Mouse (Mus musculus) spleen, postnatal 36 days (tissue): Measurements from ENCODE around the gene Zfp747.
"Not testable (repeated sequence)": the region's sequence is repeated elsewhere in the genome, so short reads cannot be mapped to it uniquely, and the experiment has no call there.

Experiments used
- DNase-seq, 2 experiments: peaks; one replicate each; pipeline ENCODE4 v3.0.0; 2022; ENCODE audit warnings: low spot score in 2 of 2, mixed read lengths in 1 of 2

The Zfp747 gene

DNA sequence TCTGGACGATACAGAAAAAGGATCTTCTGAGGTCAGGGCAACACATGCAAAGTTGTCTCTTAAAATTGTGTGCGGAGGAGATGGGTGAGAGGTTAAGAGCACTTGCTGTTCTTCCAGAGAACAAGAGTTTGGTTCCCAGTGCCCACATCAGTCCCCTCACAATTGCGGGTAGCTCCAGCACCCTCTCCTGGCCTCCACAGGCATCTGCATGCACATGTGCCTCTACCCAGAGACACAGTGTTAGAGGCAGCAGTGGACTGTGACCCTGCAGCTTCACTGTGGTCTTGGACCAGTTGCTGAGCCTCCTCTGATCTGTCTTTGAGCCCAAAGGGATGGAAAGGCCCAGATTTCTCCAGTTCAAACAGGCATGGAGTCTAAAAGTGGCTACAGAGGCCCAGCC is 4.0 kb downstream of the Zfp747 start:
- DNase-seq = not testable (repeated sequence)

DNA sequence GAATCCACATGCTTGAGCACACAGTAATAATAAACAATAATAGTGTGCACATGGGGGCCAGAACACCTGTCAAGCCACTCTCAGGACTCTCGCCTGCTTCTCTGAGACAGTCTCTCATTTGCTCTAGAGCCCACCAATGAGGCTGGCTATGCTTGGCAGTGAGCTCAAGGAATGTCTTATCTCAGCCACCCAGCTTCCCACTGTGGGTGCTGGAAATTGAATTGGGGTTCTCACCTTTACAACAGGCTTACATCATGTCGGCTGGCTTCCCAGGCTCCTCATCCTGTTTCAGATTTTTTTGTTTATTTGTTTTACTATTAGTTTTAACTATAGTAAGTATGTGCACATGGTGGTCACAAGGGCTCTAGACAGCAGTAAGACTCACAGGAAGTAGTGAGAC is 4.6 kb downstream of the Zfp747 start:
- DNase-seq = no peak

DNA sequence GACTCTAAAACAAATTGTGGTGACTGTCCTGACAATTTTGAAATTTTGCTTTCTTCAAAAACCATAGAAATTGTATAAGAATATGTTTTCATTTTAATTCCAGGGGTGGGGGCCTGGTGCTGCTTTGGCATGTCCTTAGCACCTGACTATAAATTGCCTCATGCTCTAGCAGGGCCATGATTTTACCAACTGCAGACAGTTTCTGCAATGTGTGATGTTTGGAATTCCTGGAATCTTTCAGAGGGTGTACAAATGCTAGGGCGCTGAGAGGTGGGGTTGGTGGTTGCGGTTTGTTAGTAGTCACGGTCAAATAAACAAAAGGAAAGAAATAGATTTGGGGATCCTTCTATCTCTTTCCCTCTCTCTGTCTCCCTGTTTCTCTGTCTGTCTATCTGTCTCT is 9.6 kb downstream of the Zfp747 start:
- no peak for DNase-seq

DNA sequence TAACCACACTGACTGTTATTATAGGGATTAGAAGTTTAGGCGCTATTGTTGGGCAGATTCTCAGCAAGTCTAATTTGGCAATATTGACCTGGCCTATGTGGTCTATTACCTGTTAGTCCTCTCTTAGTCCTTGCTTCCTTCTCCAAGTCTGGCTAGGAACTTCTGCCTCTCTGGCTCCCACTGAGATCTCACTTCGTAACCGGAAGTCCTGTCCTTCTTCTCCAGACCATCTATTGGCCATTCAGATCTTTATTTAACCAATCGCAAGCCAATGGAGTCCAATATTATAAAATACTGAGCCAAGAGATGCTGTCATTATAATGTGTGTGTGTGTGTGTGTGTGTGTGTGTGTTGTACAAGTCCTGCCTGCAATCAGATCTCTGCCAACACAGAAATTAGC is 11.7 kb downstream of the Zfp747 start:
- no peak for DNase-seq

DNA sequence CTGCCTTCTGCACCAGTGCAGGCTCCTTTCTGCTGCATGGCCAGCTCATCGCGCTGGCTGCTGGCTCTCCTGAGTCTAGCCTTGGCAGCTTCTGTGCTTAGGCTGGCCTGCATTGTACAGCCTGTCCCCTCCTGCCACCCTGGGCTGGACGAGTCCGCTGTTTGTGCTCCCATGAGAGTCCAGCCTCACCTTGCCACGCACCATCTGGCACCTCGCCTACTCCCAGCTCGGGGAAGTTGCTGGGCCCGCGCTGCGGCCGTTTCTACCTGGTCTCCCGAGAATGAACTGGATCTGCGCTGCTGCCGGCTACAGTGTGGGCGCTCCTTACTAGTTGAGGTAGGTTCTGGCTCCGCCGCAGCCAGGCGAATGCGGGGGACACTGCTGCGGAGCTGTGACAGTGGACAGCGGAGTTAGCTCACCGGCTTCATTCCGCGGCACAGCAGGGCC is 12.4 kb downstream of the Zfp747 start:
- no peak for DNase-seq

DNA sequence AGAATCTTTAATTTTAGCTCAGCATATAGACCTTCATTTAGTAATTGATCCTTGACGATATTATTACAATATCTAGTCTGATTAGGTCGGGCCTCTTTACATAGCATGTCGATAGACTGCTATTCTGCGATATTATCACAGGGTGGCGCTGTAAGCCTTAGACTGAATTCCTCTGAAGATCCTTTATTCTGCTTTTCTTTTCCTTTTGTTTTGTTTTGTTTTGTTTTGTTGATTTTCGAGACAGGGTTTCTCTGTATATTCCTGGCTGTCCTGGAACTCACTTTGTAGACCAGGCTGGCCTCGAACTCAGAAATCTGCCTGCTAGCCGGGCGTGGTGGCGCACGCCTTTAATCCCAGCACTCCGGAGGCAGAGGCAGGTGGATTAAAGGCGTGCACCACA is 13.4 kb downstream of the Zfp747 start:
- peak; percentile 26 to 36 for DNase-seq

DNA sequence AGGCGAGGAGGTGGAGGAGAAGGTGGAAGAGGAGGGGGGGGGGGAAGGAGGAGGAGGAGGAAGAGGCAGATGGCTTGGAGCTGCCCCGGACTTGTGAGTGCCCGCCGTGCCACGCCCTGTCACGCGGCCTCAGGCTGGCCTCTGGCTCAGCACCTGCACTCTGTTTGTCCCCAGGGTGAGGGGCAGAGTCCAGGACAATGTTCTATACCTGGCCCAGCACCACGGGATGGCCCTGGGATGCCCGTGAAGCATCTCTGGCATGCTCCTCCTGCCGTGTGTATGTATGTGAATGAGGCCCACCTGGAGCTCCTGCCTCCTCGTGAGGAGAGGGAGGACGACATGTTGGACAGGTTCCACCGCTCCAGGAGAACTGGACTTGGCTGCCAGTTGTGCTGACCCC is 14.4 kb downstream of the Zfp747 start:
- no peak for DNase-seq

DNA sequence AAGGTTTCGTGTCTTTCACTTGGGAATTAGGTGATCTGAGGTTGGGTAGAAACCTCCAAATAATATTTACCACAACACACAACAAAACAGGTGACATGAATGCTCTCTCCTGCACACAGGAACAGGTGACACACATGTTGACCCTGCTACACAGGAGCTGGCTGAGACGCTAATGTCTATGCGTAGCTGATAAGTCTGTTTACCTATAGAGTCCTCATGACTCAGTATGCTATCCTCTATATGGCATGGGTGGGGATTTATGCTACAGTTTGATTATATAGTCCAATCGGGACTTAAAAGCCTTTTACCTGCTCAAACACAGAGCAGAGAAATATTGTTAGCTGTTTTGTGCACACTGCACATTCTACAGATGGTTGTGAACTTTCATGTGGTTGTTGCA is 15.6 kb downstream of the Zfp747 start:
- DNase-seq = no peak

DNA sequence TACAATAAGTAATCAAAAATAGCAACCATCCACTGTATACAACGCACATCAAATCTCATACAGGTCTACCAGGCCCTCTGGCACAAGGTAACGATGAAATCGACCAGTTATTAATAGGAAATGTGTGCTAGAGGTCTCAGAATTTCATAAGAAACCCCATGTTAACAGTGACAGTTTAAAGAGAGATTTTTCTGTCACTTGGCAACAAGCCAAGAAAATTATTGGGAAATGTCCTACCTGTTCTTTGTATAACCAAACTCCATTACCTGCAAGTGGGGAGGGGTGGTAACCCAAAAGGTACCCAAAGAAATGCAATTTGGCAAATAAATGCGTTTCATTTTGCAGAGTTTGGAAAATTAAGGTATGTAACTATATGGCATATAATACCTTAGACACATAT is 17.4 kb downstream of the Zfp747 start:
- no peak for DNase-seq

DNA sequence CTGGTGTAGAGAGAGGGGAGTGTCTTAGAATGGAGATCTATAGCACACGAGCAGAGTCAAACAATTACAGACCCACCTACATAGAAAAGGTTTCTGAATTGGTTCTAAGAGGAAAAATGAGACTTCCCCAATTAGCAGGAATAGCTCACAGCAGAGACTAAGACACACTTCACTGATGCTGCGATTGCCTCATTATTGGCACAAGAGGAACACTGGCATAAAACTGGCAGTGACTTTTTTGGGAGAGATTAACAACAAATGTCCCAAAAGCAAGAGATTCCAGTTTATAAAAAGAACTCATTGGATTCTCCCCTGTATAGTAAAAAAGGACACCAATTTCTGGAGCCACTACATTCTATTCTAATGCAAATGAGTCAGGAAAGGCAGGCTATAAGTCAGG is 18.0 kb downstream of the Zfp747 start:
- no peak for DNase-seq

DNA sequence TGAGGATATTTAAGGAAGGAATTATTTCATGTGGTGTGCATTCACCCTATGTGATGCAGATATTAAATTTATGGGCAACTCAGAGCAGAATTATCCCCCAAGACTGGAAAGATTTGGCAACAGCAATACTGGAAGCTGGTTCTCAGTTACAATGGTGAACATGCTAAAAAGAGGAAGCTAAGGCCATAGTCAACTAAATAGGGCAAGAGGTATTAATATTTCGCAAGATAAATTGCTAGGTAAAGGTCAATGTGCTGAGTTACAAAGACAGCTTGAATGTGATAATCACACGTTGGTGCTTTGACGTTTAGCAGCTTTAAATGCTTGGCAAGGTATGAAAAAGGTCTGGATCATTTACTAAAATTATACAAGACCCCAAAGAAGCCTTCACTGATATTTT is 20.1 kb downstream of the Zfp747 start:
- no peak for DNase-seq

DNA sequence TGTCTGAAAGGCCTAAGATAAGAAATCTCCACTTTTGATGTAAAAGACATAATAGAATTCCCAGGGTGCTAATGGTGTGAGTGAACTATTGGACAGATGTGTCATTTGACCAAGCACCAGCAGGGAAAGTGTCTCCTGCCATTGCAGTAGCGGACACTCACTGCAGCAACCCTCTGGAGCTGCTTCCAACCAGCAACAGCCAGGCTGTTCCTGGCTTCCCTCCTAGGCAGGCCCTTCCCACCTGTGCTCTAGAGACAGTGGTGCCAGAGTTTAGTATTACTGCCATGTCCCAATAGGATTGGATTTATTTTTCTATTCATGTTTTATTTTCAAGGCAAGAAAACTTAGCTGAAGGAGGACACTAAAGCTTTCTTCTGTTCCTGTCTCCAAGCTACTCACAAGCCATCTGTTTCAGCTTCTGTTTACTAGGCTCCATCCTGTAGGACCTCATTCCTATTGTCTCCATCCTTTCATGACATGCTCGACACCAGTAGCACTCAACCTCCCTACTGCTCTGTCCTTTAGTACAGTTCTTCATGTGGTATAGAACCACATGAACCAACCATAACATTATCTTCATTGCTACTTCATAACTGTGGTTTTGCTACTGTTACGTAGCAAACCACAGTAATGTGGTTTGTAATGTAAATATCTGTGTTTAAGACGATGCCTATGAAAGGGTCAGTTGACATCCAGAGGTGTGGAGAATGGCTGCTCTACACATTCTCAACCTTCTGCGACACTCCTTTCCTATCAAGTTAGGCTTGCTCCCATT is 24.4 kb downstream of the Zfp747 start:
- no peak for DNase-seq

DNA sequence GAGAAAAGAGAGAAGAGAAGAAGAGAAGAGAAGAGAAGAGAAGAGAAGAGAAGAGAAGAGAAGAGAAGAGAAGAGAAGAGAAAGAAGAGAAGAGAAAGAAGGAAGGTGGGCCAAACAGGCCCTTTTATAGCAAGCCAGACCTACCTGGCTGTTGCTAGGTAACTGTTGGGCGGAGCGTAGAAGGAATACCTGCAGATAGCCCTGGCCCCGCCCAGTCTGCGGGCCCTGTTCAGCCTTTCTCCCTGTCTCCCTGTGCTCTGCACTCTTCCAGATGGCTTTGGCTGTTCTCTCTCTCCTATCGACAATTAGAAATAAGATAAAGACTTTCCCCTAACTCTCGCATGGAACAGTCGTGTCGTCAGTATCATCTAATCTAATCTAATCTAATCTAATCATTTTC is 29.2 kb downstream of the Zfp747 start:
- DNase-seq = no peak

DNA sequence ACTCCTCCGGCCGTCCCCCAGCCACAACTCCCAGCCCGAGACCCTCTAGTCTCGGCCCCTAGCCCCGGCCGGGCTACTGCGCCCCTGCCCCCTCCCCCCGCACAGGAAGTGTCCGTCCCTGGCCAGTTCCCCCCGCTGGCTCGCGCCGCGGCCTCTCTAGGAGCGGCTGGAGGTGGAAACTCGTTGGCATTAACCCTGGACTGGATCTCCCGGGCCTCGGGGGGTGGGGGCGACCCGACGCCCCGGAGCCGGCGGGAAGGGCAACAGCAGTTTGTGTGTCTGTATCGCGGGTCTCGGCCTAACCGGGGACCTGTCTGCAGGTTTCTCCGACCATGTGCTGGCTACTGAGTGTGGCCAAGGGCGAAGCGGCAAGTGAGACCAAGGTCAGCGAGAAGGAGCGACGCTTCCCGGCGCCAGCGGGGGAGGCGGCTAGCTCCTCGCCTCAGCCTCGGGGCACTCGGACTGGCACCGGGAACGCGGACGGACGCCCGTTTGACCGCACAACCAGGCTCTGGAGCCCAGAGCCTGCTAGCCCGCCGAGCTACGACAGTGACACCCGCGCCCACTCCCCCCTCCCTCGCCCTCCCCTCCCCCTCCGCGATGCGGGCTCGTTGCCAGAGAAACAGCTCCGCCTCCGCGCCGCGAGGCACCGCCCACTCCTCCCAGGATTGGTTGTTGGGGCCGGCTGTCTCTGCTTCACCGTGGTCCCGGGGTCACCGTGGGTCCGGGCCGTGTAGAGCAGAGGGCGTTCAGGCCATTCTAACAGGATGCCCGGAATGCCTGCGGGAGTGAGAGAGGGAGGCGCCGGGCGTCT is 30.1 kb downstream of the Zfp747 start, which contains the start of gene Zfp768:
Gene Zfp768, minus strand, starts transcription at position 78 of the 814 bp plus-strand sequence.
- DNase-seq = peak; percentile 81 to 85

DNA sequence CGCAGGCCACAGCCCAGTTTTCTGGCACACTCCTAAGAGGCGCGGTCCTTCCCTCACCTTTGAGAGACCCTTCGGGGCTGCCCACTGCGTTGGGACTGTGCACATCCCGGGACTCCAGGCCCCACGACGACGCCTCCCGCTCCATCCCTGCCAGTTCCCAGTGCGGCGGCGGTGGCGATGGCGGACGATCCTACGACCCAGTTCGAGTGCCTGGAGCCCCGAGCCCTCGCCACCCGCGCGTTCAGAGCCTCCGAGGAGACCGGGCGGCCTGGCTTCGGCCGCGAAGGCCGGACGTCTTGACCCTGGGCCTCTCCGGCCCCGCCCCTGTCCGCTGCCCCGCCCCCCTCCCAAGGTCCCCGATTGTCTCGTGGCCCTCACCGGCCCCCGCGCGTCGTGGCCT is 30.8 kb downstream of the Zfp747 start:
- DNase-seq = no peak

DNA sequence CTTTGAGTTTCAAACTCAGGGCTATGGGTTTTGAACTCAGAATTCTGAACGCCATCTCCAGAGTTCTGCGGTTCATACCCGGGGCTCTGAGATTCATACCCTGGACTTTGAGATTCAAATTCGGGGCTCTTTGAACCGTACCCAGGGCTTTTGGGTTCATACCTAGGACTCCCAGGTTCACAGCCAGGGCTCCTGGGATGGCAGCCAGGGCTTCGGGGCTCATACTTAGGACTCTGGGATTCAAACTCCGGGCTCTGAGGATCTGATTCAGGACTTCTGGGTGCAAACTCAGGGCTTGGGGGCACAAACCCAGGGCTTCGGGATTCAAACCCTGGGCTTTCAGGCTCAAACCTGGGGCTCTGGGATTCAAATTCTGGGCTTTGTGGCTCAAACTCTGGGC is 31.5 kb downstream of the Zfp747 start:
- DNase-seq = no peak

DNA sequence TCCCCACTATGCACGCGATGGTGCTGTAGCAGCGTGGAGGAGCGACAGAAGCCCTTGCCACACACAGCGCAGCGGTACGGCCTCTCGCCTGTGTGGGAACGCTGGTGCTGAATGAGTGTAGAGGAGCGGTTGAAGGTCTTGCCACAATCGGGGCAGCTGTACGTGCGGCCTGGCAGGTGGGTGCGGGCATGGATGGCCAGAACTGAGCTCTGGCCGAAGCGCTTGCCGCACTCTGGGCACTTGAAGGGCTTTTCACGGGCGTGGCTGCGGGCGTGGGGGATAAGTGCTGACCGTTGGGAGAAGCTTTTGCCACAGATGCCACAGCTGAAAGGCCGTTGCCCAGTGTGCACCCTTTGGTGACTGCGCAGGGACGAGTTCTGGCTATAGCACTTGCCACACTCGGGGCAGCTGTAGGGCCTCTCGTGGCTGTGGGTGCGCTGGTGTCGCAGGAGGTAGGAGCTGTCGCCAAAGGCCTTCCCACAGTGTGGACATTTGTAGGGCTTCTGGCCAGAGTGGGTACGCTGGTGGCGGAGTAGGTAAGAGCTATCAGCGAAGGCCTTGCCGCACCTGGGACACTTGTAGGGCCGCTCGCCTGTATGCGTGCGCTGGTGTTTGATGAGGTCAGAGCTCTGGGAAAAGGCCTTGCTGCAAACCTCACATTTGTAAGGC is 32.4 kb downstream of the Zfp747 start:
- DNase-seq = no peak

DNA sequence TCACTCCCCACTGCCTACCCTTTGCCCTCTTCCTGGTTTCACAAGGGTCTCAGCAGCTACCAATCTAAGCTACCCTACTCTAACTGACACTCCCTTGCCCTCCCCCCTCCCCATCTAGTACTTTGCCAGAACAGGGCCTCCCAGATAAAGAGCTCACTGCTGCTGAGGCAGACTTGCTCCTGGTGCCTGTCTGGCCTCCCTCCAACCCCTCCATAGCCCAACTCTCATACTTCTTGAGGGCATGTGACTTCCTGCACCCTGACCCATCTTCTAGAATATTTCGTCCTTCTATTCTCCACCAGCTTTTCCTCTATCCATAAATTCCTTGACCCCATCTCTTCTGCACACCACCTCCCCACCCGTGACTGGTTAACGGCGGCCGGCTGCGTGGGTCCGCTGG is 33.0 kb downstream of the Zfp747 start:
- DNase-seq = no peak

DNA sequence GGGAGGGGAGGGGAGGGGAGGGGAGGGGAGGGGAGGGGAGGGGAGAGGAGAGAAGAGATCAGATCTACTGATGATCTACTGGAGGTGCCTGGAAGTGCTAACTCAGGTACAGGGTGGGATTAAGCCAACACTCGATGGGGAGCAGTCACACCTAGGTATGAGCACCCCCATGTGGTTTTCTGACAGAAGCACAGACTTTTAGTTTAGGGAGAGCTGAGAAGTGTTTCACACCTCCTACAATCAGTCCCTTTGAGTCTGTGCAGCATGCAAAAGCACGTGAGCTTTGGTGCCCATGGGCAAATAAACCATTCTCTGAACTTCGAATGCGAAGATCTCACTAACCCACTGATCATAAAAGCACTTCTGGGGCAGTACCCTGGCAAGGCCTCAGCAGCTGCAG is 33.5 kb downstream of the Zfp747 start:
- DNase-seq = peak in 1 of 2 experiments; percentile 18

DNA sequence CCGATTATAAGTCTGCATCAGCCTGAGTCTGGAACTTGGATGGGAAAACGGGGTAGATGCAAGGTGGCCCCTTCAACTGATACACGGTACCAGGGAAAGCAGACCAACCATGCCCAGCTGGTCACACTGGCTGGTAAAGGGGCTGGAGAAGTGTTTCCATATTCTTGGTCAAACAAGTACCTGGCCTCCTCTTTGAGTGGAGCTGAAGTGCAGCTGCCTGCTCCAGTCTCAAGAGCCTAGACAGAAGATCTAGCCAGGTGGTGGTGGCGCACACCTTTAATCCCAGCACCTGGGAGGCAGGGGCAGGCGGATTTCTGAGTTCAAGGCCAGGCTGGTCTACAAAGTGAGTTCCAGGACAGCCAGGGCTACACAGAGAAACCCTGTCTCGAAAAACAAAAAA is 34.0 kb downstream of the Zfp747 start:
- not testable (repeated sequence) for DNase-seq

DNA sequence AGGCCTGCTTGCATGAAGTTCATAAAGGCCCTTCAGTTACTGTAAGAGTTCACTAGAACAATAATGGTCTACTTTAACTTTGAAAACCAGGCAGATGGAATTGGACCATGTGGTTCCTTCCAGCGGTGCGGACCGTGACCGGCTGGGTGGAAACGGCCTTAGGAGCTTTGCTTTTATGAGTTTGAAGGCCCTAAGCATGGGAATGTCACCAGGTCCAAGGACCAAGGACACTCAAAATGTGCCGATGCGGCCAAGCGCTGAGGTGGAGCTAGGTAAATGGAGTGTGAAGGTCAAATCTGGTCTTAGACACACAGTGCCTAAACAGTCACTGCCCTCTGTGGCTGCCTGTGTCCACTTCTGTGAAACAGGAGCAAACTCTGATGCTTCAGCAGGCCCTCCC is 34.5 kb downstream of the Zfp747 start:
- DNase-seq = no peak

DNA sequence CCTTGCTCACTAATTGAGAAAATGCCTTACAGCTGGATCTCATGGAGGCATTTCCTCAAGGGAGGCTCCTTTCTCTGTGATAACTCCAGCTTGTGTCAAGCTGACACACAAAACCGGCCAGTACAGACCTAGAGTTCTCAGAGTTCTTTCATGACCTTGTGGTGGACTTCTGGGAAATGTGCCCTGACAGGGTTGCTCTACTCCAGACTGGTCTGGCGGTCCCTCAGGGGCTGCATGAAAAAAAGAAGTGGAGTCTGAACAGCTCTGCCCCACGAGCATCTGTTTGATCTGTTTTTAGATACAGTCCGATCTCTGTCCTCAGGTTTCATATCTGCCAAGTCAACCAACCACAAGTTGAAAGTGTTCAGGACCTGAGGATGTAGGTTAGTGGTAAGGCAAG is 38.2 kb downstream of the Zfp747 start:
- no peak for DNase-seq

DNA sequence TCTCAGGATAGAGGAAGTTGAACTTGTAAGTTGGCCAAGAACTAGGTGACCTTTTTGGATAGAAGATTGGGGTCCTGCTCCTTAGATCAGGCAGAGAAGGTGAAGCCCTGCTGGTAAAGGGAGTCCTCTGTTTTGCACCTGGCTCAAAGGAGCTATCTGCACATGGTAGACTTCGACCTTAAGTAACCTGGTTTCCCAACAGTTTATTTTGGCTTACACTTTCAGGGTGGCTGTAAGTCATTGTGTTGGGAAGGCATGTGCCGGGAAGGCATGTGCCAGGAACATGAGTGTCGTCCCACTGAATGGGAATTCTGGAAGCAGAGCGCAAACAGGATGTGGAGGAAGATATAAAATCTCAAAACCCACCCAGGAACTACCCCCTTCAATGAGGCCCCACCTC is 40.2 kb downstream of the Zfp747 start:
- DNase-seq = no peak
